Mouse (Mus musculus): ENCODE data around the gene Uhrf1bp1.

Gene Uhrf1bp1

DNA sequence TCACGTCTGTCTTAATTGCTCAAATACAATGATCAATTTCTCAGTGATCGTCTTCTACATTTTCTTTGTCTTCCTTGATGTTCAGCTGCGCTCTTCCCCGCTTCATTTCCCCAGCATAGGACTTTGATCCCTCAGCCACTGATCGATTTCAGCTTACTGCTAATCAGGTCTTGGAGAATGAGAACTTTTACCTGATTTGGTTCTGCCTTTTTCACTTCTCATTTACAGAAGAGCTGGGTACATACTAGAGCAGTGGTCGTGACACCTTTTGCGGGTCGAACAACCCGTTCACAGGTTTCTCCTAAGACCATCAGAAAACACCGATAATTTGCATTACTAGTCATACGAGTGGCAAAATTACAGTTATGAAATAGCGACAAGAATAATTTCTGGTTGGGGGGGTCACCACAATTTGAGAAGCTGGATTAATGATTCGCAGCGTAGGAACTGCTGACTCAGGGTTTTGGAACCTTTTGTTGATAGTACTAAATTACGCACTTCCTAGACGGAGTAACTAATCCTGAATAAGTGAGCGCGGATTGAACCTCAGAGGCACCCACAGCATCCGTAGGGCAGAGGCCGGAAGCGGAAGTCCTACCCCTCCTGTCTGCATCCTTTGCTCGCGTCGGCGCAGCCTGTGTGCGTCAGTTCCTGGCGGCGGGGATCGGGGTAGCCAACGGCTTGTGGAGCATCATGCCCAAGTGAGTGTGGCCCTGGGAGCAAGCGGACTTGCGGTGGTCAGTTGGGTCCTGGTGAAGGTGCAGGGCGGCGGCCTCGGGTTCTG lies 16.6 kb upstream of the Uhrf1bp1 start:
- DNase-seq (ENCODE audit: low read depth), result peak; percentile 97

DNA sequence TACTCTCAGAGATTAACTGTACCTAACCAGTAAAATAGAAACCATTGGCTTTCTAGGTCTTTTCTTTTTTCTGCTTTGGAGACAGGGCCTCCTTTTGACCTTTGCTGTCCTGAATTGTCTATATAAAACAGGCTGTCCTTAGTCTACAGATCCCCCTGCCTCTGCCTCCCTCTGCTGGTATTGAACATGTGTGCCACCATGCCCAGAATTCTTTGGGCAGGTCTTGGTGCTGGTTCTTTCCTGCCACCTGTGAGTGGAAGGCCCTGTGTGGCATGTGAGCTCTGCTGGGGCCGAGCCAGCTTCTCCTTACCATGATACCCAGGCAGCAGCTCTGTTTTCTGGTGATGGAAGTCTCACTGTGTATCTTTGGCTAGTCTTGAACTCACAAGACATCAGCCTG lies 7.9 kb upstream of the Uhrf1bp1 start:
- no peak for DNase-seq (ENCODE audit: low read depth)

DNA sequence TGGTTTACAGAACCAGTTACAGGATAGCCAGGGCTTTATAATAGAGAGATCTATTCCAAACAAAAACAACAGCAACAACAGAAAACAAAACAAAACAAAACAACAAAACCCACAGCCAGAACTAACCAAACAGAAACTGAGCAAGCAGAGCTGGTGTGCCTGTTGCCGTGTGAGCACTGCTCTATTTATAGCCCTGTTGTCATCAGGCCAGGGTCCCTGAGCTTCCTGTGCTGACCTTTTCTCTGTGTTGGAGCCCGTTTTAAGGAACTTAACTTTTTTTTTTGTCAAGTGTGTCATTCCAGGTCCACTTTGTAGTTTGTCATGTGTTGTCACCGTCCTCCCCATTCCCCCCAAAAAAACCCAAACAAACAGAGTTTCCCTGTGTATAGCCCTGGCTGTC lies 5.2 kb upstream of the Uhrf1bp1 start:
- no peak for DNase-seq (ENCODE audit: low read depth)

DNA sequence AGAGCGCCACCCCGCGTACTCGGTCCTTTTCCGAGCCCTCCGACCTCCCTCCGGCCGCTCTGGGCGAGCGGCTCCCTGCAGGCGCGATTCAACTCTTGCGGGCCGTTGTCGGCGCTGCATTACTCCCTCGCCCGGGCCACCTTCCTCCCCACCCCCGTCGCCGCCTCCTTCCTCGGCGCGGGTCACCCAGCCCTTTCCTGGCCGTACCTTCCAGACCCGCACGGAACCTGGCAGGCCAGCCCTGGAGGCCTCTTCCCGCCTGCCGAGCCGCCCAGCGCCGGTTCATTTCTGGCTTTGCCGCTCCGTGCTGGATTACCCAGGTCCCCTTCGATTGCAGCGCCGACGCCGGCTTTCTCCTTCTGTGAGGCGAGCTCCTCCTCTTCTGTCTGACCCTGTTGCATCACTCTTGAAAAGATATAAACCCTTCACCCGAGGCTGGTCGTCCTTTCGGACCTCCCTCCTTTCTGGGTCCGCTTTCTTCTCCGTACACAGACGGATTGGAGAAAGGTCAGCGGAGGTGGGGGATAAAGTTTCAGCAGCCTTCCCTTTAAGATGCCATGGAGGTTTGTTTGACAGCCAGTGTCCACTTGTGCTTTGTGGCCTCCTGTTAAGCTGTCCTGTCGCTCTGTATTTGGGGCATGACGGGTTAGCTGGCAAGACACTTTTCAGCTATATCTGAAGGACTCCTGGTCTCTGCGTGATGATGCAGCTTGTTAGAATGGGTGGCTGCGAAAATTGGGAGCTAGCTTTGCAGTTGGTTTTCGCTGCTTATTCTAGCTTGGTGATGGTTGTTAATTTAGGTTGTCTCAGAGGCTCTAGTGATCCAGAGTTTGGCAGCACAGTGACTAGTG lies 782 bp downstream of the Uhrf1bp1 start:
- peak; percentile 56 for DNase-seq (ENCODE audit: low read depth)

DNA sequence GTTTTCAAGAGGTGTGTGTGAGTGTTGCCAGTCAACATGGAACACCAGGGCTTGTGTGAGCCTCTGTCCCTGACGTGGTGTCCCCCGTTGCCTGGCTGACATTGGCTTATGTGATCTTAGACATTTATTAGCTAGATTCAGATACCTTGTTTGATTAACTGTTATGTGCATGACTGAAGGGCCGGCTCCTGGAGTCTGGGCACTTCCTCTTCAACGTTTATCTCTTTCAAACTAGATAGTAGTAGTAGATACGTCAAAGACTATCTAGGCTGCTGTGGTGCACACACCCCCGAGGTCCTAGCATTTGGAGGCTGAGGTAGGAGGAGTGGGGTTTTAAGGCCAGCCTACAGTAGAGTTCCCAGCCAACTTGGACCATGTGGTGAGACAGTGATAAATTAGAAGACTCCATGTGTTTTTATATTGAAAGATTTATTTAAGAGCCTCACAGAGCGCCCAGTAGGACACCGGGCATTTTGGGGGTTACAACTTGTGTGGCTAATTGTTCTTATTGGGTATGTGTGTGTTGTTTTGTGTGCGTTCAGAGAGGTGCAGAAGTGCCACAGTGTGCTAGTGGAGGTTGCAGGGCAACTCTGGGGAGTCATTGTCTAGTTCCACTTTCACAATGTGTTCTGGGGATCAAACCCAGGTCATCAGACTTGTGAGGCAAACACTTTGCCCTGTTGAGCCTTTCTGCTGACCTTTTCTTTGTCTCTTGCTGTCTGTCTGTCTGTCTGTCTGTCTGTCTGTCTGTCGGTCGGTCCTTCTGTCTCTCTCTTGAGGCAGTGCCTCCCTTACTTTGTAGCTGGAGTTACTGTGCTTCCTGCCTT lies 1.6 kb downstream of the Uhrf1bp1 start:
- DNase-seq (ENCODE audit: low read depth), result peak; percentile 39

DNA sequence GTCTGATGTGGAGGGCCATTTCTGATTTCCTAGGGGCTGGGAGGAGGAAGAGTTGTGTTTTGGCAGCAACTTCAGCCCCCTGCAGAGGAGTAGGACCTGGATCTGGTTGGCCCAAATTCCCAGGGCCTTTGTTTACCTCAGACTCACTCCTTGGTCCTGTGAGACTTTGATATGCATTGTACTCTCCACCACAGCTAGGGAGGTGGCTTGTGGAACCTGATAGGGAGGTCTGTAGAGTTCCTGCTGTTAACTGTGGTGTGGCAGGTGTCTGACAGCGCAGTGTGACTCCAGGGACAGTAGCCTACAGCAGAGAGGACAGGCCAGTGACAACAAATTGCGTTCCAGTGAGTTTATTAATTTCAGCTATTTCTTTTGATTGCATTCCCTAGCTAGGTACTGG lies 2.9 kb downstream of the Uhrf1bp1 start:
- no peak for DNase-seq (ENCODE audit: low read depth)

DNA sequence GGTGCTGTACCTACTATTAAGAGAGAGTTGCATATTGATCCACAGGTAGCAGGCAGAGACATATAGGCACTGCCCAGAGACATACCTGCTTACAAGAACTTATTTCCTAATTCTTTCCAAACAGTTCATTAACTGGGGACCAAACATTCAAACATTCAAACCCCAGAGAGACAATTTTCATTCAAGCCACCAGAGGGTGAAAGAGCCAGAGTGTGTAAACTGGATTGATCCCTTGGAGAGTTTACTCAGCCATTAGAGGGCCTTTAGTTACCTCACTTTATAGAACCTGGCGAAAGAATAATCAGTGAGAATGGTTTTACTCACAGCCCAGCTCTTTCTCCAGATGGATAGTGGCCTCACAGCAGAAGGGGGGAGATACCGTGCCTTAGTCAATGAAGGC lies 9.2 kb downstream of the Uhrf1bp1 start:
- no peak for DNase-seq (ENCODE audit: low read depth)

DNA sequence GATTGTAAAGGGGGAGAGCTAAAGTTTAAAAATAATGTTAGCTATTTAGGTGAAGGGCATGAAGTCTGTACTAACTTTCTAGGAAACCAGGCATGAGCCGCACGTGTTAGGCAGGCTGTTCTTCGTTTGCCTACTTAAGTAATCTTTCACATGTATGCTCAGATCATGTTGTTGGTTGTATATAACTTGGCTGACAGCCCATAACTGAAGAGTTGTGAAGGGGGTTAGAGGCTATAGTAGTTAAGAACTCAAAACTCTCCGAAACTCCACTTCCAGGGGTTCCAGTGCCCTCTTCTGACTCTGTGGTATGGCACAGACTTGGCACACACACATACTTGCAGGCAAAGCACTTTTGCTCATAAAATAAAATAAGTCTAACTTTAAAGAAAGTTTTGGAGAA lies 10.5 kb downstream of the Uhrf1bp1 start:
- DNase-seq (ENCODE audit: low read depth), result no peak

DNA sequence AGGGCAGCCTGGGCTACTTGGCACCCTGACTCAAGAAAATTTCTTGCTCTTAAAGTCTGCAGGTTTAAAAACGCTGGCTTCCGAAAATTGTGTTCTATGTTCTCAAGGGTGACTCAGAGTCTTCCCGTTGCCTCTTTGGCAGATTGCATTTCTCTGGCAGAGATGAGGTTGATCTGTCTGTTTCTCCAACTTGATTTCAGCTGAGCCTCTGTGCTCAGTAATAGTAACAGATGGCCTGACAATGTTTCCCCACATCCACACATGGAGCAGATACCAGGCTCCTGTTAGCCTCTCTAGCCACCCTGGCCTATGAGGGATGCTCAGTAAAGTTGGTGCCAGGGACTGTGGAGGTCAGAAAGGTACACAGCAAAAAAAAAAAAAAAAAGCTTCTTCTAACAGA lies 15.6 kb downstream of the Uhrf1bp1 start:
- no peak for DNase-seq (ENCODE audit: low read depth)

DNA sequence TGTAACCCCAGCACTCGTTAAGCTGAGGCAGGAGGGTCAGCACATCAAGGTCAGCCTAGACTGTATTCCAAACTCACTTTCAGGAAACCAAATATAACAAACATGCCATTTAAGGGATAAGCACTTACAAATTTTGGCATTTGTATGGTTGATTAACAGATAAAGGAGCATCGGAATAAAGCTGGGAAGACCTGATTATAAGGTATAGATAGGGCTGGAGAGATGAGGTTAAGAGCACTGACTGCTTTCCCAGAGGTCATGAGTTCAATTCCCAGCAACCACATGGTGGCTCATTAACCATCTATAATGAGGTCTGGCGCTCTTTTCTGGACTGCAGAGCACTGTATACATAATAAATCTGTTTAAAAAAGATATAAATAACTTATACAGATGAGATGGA lies 17.3 kb downstream of the Uhrf1bp1 start:
- DNase-seq (ENCODE audit: low read depth), result no peak

DNA sequence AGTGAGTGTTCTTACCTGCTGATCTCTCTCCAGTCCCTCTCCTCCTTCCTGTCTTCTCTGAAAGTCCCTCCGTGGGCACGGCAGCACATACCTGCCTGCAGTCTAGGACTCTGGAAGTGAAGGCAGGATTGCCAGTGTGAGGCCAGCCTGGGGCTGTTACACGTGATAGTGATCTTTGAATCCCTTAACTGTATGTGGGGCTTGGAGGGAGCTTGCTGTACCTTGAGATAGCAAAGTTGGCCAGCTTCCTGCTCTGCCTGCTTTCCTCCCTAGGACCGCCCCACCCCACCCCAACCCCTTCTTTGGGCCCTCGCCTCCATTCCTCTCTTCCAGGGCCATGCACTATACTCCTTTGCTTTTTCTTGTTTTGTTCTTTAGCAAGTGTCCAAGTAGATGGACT lies 18.3 kb downstream of the Uhrf1bp1 start:
- no peak for DNase-seq (ENCODE audit: low read depth)

DNA sequence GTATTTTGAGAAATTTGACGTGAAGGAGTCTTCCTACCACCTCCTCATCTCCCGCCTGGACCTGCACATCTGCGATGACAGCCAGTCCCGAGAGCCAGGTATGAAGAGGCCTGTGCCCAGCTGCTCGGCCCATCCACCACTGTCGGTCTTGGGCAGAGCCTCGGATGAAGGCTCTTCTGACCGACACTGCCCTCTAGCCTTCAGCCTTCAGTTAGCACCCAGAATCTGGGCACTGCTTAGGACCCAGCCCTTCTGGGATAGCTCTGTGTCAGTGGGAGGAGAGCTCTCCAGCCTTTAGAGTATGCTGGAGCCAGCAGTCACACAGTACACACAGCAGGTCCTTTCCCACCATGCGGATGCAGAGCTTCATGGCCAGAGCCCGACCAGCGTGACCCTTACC lies 25.3 kb downstream of the Uhrf1bp1 start:
- DNase-seq (ENCODE audit: low read depth), result no peak

DNA sequence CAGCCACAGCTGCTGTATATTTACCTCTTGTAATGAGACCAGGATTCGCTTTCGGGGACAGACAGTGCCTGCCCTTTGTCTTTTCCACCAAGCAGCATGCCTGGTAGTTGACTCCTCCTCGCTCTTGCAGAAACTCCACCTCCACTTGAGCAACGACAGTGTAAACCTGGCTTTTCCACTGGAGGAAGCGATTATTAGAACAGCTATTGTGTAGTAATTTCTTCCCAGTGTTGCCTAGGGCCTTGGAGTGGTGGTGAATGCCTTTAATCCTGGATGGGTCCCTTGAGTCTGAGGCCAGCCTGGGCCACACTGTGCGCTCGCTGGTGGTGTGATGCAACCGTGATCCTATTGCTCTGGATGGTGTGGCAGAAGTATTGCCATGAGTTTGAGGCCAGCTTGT lies 26.9 kb downstream of the Uhrf1bp1 start:
- DNase-seq (ENCODE audit: low read depth), result no peak

DNA sequence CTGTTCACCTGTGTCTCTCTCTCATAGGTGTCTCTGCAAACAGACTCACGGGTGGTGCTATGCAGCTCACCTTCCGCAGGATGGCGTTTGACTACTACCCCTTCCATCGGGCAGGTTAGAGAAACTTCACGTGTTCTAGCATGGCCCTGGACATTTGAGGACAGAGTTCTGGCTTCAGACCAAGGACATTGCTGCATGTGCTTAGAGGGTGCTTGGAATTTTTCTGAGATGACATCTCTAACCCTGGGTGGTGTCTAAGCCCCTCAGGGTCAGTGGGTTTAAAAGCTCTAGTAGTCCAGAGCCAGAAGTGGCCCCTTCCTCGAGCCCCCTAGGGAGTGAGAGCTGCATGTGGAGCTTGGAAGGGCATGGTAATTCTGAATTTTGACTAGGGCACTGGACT lies 27.8 kb downstream of the Uhrf1bp1 start:
- no peak for DNase-seq (ENCODE audit: low read depth)

DNA sequence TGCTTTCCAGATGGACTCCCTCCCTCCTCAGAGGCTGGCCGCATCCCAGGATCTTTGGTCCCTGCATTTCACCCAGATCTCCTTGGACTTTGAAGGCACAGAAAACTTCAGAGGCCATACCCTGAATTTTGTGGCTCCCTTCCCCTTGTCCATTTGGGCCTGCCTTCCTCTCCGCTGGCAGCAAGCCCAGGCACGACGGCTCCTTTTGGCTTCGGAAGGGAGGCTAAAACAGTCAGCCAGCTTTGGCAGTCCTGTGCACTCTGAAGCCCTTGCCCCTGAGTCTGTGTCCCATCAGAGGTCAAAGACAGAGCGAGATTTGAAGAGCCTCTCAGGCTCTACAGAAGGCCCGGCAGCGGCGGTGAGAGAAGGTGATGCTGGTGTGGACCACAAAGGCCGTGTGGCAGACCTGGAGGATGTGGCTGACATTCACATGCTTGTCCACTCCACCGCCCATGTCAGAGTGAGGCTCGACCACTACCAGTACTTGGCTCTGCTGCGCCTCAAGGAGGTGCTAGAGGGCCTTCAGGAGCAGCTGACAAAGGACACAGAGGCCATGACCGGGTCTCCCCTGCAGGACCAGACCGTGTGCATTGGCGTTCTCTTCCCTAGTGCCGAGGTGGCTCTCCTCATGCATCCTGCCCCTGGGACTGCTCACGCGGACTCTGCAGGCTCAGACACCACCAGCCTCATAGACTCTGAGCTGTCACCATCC lies 30.4 kb downstream of the Uhrf1bp1 start:
- no peak for DNase-seq (ENCODE audit: low read depth)

DNA sequence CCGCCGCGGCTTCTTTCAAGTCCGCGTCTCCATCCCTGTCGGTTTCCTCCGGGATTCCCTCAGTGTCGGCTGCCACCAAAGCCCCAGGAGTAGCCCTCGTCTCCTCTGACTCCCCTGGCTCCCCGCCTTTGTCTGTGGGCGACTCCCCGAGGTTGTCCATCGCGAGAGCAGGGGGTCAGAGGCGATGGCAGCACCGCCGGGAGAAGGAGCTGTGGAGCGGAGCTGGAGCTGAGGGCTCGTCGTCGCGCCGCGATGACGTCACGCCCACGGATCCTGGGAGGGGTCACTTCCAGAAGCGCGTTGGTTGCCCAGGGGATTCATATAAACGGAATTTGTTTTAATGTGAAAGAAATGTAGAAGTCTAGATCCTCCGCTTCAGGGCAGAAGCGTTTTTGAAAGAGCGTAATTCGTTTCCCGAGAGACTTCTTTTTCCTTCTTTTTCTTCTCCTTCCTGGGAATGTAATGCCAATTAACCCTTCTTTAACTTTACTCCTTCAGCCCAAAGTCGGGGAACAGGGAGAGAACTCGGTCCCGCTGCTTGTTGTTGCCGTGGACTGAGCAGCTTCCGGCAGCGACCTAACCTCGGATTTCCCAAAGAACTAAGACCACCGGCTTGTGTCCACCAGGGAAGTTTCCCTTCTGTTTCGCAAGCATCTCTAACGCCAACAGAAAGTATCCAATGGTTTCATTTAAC lies 51.4 kb downstream of the Uhrf1bp1 start:
- DNase-seq (ENCODE audit: low read depth), result peak; percentile 93

DNA sequence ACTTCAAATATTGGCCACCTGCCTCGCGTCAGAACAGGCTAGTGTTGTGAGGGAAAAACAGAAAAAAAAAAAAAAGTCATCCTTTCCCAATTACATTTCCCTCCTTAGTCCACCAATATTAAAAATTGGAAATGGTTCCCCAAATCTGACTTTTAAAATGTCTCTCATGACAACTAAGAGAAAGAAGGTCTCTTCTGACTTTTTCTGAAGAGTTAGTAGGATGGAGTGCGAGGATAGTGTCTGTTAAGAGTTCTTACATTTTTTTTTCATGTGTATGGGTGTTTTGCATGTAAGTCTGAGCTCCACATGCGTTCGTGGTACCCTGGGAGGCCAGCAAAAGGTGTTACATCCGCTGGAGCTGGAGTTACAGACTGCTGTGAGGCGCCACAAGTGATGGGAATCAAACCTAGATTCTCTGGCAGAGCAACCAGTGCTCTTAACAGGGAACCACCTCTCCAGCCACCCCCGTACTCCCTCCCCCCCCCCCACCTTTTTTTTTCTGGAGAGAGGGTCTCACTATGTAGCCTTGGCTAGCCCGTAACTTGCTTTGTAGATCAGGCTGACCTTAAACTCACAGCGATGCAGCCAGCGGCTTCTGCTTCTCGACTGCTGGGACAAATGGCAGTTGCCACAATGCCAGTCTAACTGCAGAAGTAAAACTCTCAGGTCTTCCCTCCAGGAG lies 52.1 kb downstream of the Uhrf1bp1 start:
- peak; percentile 79 for DNase-seq (ENCODE audit: low read depth)

DNA sequence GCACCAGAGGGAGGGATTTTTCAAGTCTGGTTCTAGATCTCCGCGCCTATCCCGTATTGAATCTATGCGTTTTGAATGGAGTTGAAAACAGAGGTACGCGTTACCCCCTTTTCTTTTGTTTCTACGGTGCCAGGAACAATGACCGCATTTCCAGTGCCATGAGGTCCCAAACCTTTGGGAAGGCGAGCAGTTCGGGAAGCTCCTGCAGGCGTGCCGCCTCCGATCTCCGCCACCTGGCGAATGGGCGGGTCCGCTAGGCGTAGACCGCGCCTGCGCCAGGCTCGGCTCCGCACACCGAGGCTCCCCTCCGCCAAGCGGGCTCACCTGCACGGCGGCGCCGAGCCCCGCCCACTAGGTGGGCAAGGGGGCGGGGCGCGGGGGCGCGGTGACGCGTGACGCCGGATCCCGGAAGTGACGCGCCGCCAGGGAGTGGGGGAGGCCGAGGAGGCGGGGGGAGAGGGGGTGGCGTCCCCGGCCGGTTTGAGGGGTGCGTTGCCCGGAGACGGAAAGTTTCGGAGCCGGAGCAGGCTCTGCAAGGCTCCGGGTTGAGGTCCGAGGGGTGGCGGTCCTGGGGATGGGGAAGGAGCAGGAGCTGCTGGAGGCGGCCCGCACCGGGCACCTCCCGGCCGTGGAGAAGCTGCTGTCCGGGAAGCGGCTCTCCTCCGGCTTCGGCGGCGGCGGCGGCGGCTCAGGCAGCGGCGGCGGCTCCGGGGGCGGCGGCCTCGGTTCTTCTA lies 52.8 kb downstream of the Uhrf1bp1 start, which contains the start of gene Anks1:
TSS of gene Anks1 (plus strand) at position 419 of the 734 bp plus-strand sequence.
- DNase-seq (ENCODE audit: low read depth), result peak; percentile 95

DNA sequence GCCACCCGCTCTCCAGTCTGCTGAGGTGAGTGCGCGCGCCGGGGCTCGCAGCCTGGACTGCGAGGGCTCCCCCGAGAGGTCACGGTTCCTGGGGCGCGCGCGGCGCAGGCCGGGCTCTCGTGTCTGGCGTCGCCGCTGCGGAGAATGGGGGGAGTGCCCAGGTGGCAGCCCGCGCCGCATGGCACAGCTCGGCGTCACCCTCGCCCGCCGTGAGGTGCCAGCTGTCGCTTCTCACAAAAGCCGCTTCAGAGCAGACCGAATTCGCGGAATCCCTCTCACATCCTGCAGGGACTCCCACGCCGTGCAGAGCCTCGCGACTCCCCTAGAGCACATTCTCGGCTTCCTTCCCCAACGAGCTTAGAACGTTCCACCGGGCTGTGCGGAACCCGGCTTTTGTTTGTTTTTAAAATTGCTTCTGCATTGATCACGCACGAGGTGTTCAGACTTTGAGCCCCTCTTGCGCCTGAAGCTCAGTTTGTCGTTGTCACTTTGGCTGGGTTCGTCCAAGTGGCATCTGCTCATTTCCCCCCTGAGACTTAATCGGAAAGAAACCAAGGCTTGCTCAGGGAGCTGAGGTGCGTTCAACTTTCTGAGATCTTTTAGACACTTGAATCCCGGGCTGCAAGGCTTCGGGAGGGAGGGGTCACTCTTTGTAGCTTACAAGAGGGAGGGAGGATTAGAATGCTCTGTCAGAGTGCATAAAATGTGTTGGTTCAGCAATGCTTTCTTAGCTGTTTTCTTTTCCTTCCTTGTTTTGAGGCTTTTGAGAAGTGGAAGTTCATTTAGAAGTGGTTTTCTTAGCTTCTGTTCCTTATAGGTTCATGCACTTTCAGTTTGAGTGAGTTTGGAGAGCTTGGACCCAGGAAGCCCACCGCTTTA lies 53.6 kb downstream of the Uhrf1bp1 start, which contains the start of gene Taf11:
TSS of gene Taf11 (minus strand) at position 223 of the 879 bp plus-strand sequence.
- peak; percentile 78 for DNase-seq (ENCODE audit: low read depth)
